Mouse (Mus musculus): ENCODE data around the gene Frmd4a.

- no peak for TF ChIP-seq CTCF (IDR thresholded peaks at IDR 0.05; ENCODE audit: low read depth)
- no peak for TF ChIP-seq EP300 (IDR thresholded peaks at IDR 0.05; ENCODE audit: low read depth)
Measured at GRCm38 (mm10) chr2:4507887-4508615, 490.5 kb downstream of the Frmd4a start.

Data from liver, postnatal 0 days (tissue).